Mouse (Mus musculus): ENCODE results near the gene Fzd4. TPM values are rescaled to one million over a fixed set of nuclear protein-coding genes. Genes with fewer than 3 reads are reported as not detected.

Fzd4 gene
- polyA plus RNA-seq, 1 experiment from 2014 or later, result 11.0 TPM

GRCm38 (mm10) chr7:89401136-89401858 lies 2.9 kb upstream of the Fzd4 start:
- ATAC-seq (ENCODE audit: insufficient number of reproducible peaks, low FRiP score), result no peak
- H3K36me3 ChIP-seq, result no peaks in the 10 kb centered on the region
- H3K9ac ChIP-seq, result no peak overlapping the region
- H3K4me1 ChIP-seq (replicated peaks), result peaks cover 9% of the 10 kb centered on the region; the same call in 1 of the 2 replicates
- WGBS, result 50% methylated on average over 11 of the region's 11 CpGs
- H3K27me3 ChIP-seq (replicated peaks), result no peaks in the 10 kb centered on the region
- no peak overlapping the region for H3K4me3 ChIP-seq
- no peaks in the 10 kb centered on the region for H3K9me3 ChIP-seq (replicated peaks)
- no peak overlapping the region for H3K4me2 ChIP-seq
- no peak overlapping the region for H3K27ac ChIP-seq (ENCODE audit: poor library complexity, severe bottlenecking)

DNA sequence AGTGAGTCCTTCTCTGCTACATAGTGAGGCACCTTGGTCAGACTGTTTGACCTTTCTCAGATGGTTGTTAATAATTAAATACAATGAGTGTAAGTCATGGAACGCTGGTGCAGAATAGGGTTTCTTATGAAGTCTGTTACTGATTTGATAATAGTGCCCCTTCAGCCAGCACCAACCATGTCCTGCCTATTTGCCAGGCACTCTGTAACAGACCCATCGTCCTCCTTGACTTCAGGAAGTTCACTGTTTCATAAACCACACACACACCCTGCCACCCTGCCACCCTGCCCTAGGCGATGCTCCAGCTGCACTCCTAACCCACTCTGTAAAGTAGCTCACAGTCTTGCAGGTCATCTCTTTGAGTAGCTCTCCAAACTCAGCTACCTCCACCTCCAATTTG lies 2.2 kb upstream of the Fzd4 start:
- H3K9me3 ChIP-seq (replicated peaks), result no peaks in the 10 kb centered on the region
- ATAC-seq (ENCODE audit: insufficient number of reproducible peaks, low FRiP score), result no peak
- no peak overlapping the region for H3K9ac ChIP-seq
- no peak overlapping the region for H3K4me3 ChIP-seq
- H3K27me3 ChIP-seq (replicated peaks), result no peaks in the 10 kb centered on the region
- H3K4me1 ChIP-seq (replicated peaks), result peaks cover 9% of the 10 kb centered on the region; the same call in 1 of the 2 replicates
- H3K4me2 ChIP-seq, result no peak overlapping the region
- no peak overlapping the region for H3K27ac ChIP-seq (ENCODE audit: poor library complexity, severe bottlenecking)
- peaks cover under 1% of the 10 kb centered on the region for H3K36me3 ChIP-seq
- 79% methylated on average over 3 of the region's 3 CpGs for WGBS

- H3K36me3 ChIP-seq, result peaks cover 14% of the 10 kb centered on the region
- H3K27me3 ChIP-seq (replicated peaks), result no peaks in the 10 kb centered on the region
- H3K27ac ChIP-seq (ENCODE audit: poor library complexity, severe bottlenecking), result peak overlapping the region; percentile 81
- 3% methylated on average over 52 of the region's 52 CpGs for WGBS
- peak overlapping the region; percentile 88 for H3K4me3 ChIP-seq
- peak overlapping the region; percentile 70 for H3K9ac ChIP-seq
- H3K4me2 ChIP-seq, result peak overlapping the region; percentile 93
- no peaks in the 10 kb centered on the region for H3K9me3 ChIP-seq (replicated peaks)
- peak; percentile 88 for ATAC-seq (ENCODE audit: insufficient number of reproducible peaks, low FRiP score)
- peaks cover 9% of the 10 kb centered on the region; the same call in 1 of the 2 replicates for H3K4me1 ChIP-seq (replicated peaks)
These were observed 842 bp upstream of the Fzd4 start for GRCm38 (mm10) chr7:89403053-89403972.

DNA sequence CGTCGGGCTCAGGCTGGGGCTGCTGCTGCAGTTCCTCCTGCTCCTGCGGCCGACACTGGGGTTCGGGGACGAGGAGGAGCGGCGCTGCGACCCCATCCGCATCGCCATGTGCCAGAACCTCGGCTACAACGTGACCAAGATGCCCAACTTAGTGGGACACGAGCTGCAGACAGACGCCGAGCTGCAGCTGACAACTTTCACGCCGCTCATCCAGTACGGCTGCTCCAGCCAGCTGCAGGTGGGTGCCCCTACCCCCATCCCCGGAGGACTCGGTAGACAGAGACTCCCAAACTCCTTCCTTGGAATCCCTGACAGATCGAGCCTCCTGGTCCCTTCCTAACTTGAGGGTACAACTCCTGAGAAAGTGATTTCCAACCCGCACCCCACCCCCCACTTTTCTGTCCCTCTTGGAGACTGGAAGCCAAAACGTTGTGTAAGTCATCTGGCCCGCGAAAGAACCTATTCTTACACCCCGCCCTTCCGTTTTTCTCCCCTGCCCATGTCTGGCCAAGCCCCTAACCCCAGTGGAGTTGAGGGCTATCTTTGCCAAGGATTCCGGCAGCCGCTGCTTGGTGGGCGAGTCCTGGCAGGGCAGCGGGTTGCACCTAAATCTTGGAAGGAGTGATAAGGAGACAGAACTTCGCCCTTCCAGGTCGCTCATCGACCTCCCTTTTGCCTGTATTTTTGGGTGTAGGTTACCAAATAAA lies 732 bp downstream of the Fzd4 start:
- peak overlapping the region; percentile 93 for H3K4me2 ChIP-seq
- H3K9ac ChIP-seq, result peak overlapping the region; percentile 87
- ATAC-seq (ENCODE audit: insufficient number of reproducible peaks, low FRiP score), result peak; percentile 3; the same call in 1 of the 2 replicates
- H3K9me3 ChIP-seq (replicated peaks), result no peaks in the 10 kb centered on the region
- H3K36me3 ChIP-seq, result peaks cover 16% of the 10 kb centered on the region
- peaks cover 15% of the 10 kb centered on the region; the same call in 1 of the 2 replicates for H3K4me1 ChIP-seq (replicated peaks)
- H3K27me3 ChIP-seq (replicated peaks), result no peaks in the 10 kb centered on the region
- peak overlapping the region; percentile 88 for H3K4me3 ChIP-seq
- under 1% methylated on average over 35 of the region's 35 CpGs for WGBS
- peak overlapping the region; percentile 81 for H3K27ac ChIP-seq (ENCODE audit: poor library complexity, severe bottlenecking)

- Histone ChIP-seq H3K27me3 (replicated peaks) (no peaks in the 10 kb centered on the region), H3K9ac (no peak overlapping the region), H3K4me1 (replicated peaks) (peaks cover 24% of the 10 kb centered on the region), H3K4me2 (peak overlapping the region; percentile 62), H3K4me3 (peak overlapping the region; percentile 40), H3K27ac (ENCODE audit: poor library complexity, severe bottlenecking) (no peak overlapping the region), H3K9me3 (replicated peaks) (no peaks in the 10 kb centered on the region), H3K36me3 (peaks cover 21% of the 10 kb centered on the region)
- 30% methylated on average over 1 of the region's 1 CpGs for WGBS
- ATAC-seq (ENCODE audit: insufficient number of reproducible peaks, low FRiP score), result no peak
These were observed 1.9 kb downstream of the Fzd4 start for GRCm38 (mm10) chr7:89406011-89406410.

DNA sequence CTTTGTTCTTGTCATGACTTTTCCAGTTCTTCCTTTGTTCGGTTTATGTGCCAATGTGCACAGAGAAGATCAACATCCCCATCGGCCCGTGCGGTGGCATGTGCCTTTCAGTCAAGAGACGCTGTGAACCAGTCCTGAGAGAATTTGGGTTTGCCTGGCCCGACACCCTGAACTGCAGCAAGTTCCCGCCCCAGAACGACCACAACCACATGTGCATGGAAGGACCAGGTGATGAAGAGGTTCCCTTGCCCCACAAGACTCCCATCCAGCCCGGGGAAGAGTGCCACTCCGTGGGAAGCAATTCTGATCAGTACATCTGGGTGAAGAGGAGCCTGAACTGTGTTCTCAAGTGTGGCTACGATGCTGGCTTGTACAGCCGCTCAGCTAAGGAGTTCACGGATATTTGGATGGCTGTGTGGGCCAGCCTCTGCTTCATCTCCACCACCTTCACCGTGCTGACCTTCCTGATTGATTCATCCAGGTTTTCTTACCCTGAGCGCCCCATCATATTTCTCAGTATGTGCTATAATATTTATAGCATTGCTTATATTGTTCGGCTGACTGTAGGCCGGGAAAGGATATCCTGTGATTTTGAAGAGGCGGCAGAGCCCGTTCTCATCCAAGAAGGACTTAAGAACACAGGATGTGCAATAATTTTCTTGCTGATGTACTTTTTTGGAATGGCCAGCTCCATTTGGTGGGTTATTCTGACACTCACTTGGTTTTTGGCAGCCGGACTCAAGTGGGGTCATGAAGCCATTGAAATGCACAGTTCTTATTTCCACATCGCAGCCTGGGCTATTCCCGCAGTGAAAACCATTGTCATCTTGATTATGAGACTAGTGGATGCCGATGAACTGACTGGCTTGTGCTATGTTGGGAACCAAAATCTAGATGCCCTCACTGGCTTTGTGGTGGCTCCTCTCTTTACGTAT lies 3.1 kb downstream of the Fzd4 start:
- H3K36me3 ChIP-seq, result peaks cover 21% of the 10 kb centered on the region
- peak overlapping the region; percentile 14; the same call in 1 of the 2 replicates for H3K4me3 ChIP-seq
- H3K9me3 ChIP-seq (replicated peaks), result no peaks in the 10 kb centered on the region
- ATAC-seq (ENCODE audit: insufficient number of reproducible peaks, low FRiP score), result no peak
- H3K9ac ChIP-seq, result no peak overlapping the region
- peaks cover 32% of the 10 kb centered on the region for H3K4me1 ChIP-seq (replicated peaks)
- no peak overlapping the region for H3K27ac ChIP-seq (ENCODE audit: poor library complexity, severe bottlenecking)
- 83% methylated on average over 24 of the region's 24 CpGs for WGBS
- H3K27me3 ChIP-seq (replicated peaks), result no peaks in the 10 kb centered on the region
- peak overlapping the region; percentile 27; the same call in 1 of the 2 replicates for H3K4me2 ChIP-seq

GRCm38 (mm10) chr7:89410294-89410693 lies 6.1 kb downstream of the Fzd4 start:
- no peak for ATAC-seq (ENCODE audit: insufficient number of reproducible peaks, low FRiP score)
- Histone ChIP-seq H3K27me3 (replicated peaks) (no peaks in the 10 kb centered on the region), H3K9ac (no peak overlapping the region), H3K4me2 (no peak overlapping the region; the same call in 1 of the 2 replicates), H3K27ac (ENCODE audit: poor library complexity, severe bottlenecking) (no peak overlapping the region), H3K36me3 (peaks cover 26% of the 10 kb centered on the region), H3K4me1 (replicated peaks) (peaks cover 26% of the 10 kb centered on the region), H3K4me3 (no peak overlapping the region), H3K9me3 (replicated peaks) (no peaks in the 10 kb centered on the region)
- 71% methylated on average over 4 of the region's 4 CpGs for WGBS

- 68% methylated on average over 3 of the region's 3 CpGs for WGBS
- Histone ChIP-seq H3K9ac (no peak overlapping the region), H3K4me3 (no peak overlapping the region), H3K9me3 (replicated peaks) (no peaks in the 10 kb centered on the region), H3K4me2 (no peak overlapping the region), H3K27me3 (replicated peaks) (no peaks in the 10 kb centered on the region), H3K4me1 (replicated peaks) (peaks cover 26% of the 10 kb centered on the region), H3K27ac (ENCODE audit: poor library complexity, severe bottlenecking) (no peak overlapping the region), H3K36me3 (peaks cover 26% of the 10 kb centered on the region)
- ATAC-seq (ENCODE audit: insufficient number of reproducible peaks, low FRiP score), result peak; percentile 41; the same call in 1 of the 2 replicates
These were observed 7.2 kb downstream of the Fzd4 start for GRCm38 (mm10) chr7:89411346-89411745.

GRCm38 (mm10) chr7:89412094-89412493 lies 7.9 kb downstream of the Fzd4 start:
- no peaks in the 10 kb centered on the region for H3K9me3 ChIP-seq (replicated peaks)
- H3K4me2 ChIP-seq, result no peak overlapping the region
- H3K9ac ChIP-seq, result no peak overlapping the region
- H3K27ac ChIP-seq (ENCODE audit: poor library complexity, severe bottlenecking), result no peak overlapping the region
- H3K27me3 ChIP-seq (replicated peaks), result no peaks in the 10 kb centered on the region
- no peak overlapping the region for H3K4me3 ChIP-seq
- 50% methylated on average over 7 of the region's 7 CpGs for WGBS
- peaks cover 26% of the 10 kb centered on the region for H3K4me1 ChIP-seq (replicated peaks)
- ATAC-seq (ENCODE audit: insufficient number of reproducible peaks, low FRiP score), result no peak
- peaks cover 23% of the 10 kb centered on the region for H3K36me3 ChIP-seq

- H3K9ac ChIP-seq, result no peak overlapping the region
- no peak overlapping the region for H3K27ac ChIP-seq (ENCODE audit: poor library complexity, severe bottlenecking)
- no peaks in the 10 kb centered on the region for H3K27me3 ChIP-seq (replicated peaks)
- no peak for ATAC-seq (ENCODE audit: insufficient number of reproducible peaks, low FRiP score)
- 0 out of 2 replicates have a peak, but pooled peaks cover 5% of the 10 kb centered on the region for H3K36me3 ChIP-seq
- H3K9me3 ChIP-seq (replicated peaks), result 0 out of 2 replicates have a peak, but pooled peaks cover 1% of the 10 kb centered on the region
- no peak overlapping the region for H3K4me2 ChIP-seq
- WGBS, result 61% methylated on average over 4 of the region's 4 CpGs
- no peak overlapping the region for H3K4me3 ChIP-seq
- H3K4me1 ChIP-seq (replicated peaks), result peaks cover 22% of the 10 kb centered on the region
These were observed 11.9 kb downstream of the Fzd4 start for GRCm38 (mm10) chr7:89416027-89416426.

All from heart, embryonic 12.5 days (tissue).